Mouse (Mus musculus) liver, embryonic 16.5 days (tissue): Measurements from ENCODE around the gene Clstn3. TPM values are rescaled to one million over a fixed set of nuclear protein-coding genes. Genes with fewer than 3 reads are reported as not detected.
"Not testable (repeated sequence)": the region's sequence is repeated elsewhere in the genome, so short reads cannot be mapped to it uniquely, and the experiment has no call there.

ENCODE experiments used
- ATAC-seq: fragments of 200-750 bp; cut with Nextera tagmentation; 2 replicates; pipeline ENCODE4 v1.8.0; 2017; ENCODE audit warnings: low read depth, mild to moderate bottlenecking, moderate number of reproducible peaks, moderate library complexity
- H3K27ac ChIP-seq: fragments of 300-500 bp; sonication (generic); 2 replicates; pipeline ENCODE4 v1.5.1; 2014; ENCODE audit warnings: mild to moderate bottlenecking, low read length
- H3K27me3 ChIP-seq: fragments of 300-500 bp; sonication (generic); 2 replicates; pipeline ENCODE4 v1.6.1; 2014; ENCODE audit warnings: low read depth, low read length, mixed read lengths; ENCODE audit not compliant: control insufficient read depth, insufficient read depth
- H3K36me3 ChIP-seq: fragments of 300-500 bp; sonication (generic); 2 replicates; pipeline ENCODE4 v1.6.1; 2014; ENCODE audit warnings: mild to moderate bottlenecking; ENCODE audit not compliant: control insufficient read depth, insufficient read depth
- H3K4me1 ChIP-seq: fragments of 300-500 bp; sonication (generic); 2 replicates; pipeline ENCODE4 v1.6.1; 2014; ENCODE audit warnings: low read depth, low read length, mixed read lengths; ENCODE audit not compliant: control insufficient read depth
- H3K4me2 ChIP-seq: fragments of 300-500 bp; sonication (generic); 2 replicates; pipeline ENCODE4 v1.6.1; 2014; ENCODE audit warnings: low read depth, low read length, mixed read lengths
- H3K4me3 ChIP-seq: fragments of 300-500 bp; sonication (generic); 2 replicates; pipeline ENCODE4 v1.5.1; 2014; ENCODE audit warnings: low read depth, mild to moderate bottlenecking, low read length
- H3K9ac ChIP-seq: fragments of 300-500 bp; sonication (generic); 2 replicates; pipeline ENCODE4 v1.6.1; 2014; ENCODE audit warnings: low read depth, low read length
- H3K9me3 ChIP-seq: fragments of 300-500 bp; sonication (generic); replicated peaks from 2 replicates; pipeline ENCODE4 v1.6.1; 2016; ENCODE audit warnings: low read length; ENCODE audit not compliant: control insufficient read depth
- whole genome bisulfite sequencing: fragments of 180-500 bp; shearing (Covaris S2); extraction: QIAGEN DNeasy Blood & Tissue Kit; methylation state at CpG from one replicate; pipeline ENCODE4 v1.1.7; 2014; ENCODE audit not compliant: insufficient replicate concordance; 5-methylcytosine and 5-hydroxymethylcytosine counted together
- polyA plus RNA-seq: library from polyadenylated mRNA; unstranded; fragments of >200 nt; fragmentation: Nextera tagmentation; extraction: Ambion mirVana; gene quantifications from 2 replicates; pipeline ENCODE4 v1.2.1, GENCODE M21; 2015

Gene Clstn3
- polyA plus RNA-seq, 1 experiment from 2014 or later: 5.1 TPM

GRCm38 (mm10) chr6:124414927-124415325 lies 49.7 kb downstream of the Clstn3 start, which contains the start of gene Pex5:
Pex5 (minus strand) TSS chr6:124415067.
- Histone ChIP-seq H3K4me2 (peak within 1 kb of the TSS; percentile 93), H3K9me3 (no peaks in the 10 kb centered on the region), H3K27ac (peak within 1 kb of the TSS; percentile 87), H3K4me1 (peaks cover 21% of the 10 kb centered on the region), H3K36me3 (no peaks in the 10 kb centered on the region), H3K4me3 (peak within 1 kb of the TSS; percentile 93), H3K9ac (peak within 1 kb of the TSS; percentile 94), H3K27me3 (no peaks in the 10 kb centered on the region)
- ATAC-seq: peak; percentile 92
- WGBS: under 1% methylated on average over 36 of the region's 36 CpGs

- Histone ChIP-seq H3K27me3 (no peaks in the 10 kb centered on the region), H3K9me3 (no peaks in the 10 kb centered on the region), H3K9ac (peak overlapping the region; percentile 94), H3K4me1 (peaks cover 21% of the 10 kb centered on the region), H3K36me3 (no peaks in the 10 kb centered on the region), H3K27ac (peak overlapping the region; percentile 75), H3K4me2 (peak overlapping the region; percentile 93), H3K4me3 (peak overlapping the region; percentile 93)
- peak; percentile 46 for ATAC-seq
- WGBS: 2% methylated on average over 42 of the region's 45 CpGs
Measured at GRCm38 (mm10) chr6:124414150-124414926, 50.3 kb downstream of the Clstn3 start.

DNA sequence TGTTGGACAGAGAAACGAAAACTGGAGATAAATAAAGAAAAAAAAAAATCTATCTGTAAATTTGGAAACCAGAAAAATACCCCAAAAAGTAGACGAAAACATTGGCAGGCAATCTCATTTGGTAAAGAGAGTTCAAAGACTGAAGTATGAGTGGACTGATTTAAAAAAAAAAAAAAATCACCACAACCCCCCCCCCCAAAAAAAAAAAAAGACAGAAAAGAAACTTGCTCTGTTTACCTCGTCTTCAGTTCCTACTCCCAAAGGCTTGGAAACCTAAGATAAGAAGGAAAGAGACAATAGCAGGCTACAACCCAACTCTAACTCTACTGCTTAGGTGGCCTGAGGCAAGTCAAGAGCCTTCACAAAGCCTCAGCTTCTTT lies 50.8 kb downstream of the Clstn3 start:
- no peak for ATAC-seq
- H3K27ac ChIP-seq: peak overlapping the region; percentile 75
- H3K4me3 ChIP-seq: peak overlapping the region; percentile 93
- WGBS: 38% methylated on average over 3 of the region's 3 CpGs
- peaks cover 21% of the 10 kb centered on the region for H3K4me1 ChIP-seq
- H3K9me3 ChIP-seq: no peaks in the 10 kb centered on the region
- H3K27me3 ChIP-seq: no peaks in the 10 kb centered on the region
- peak overlapping the region; percentile 94 for H3K9ac ChIP-seq
- H3K4me2 ChIP-seq: peak overlapping the region; percentile 93
- no peaks in the 10 kb centered on the region for H3K36me3 ChIP-seq

- WGBS: 79% methylated on average over 5 of the region's 5 CpGs
- no peak for ATAC-seq
- H3K9me3 ChIP-seq: no peaks in the 10 kb centered on the region
- no peak overlapping the region for H3K27ac ChIP-seq
- no peaks in the 10 kb centered on the region for H3K27me3 ChIP-seq
- no peak overlapping the region for H3K4me2 ChIP-seq
- H3K4me3 ChIP-seq: no peak overlapping the region
- peaks cover 15% of the 10 kb centered on the region for H3K36me3 ChIP-seq
- H3K9ac ChIP-seq: no peak overlapping the region
- peaks cover 3% of the 10 kb centered on the region; the same call in 1 of the 2 replicates for H3K4me1 ChIP-seq
Measured at GRCm38 (mm10) chr6:124408355-124408754, 56.2 kb downstream of the Clstn3 start.

DNA sequence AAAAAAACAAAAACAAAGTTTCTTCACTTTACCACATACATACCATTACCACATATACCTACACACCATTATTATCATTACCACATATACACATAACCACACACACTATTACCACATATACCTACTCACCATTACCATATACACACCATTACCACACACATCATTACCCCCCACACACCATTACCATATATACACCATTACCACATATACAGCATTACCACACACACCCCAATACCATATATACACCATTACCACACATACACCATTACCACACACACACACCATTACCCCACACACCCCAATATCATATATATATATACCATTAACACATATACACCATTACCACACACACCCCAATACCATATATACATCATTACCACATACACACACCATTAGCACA lies 57.4 kb downstream of the Clstn3 start:
- Histone ChIP-seq H3K9ac (no peak overlapping the region), H3K4me1 (no peaks in the 10 kb centered on the region), H3K4me2 (no peak overlapping the region), H3K27me3 (no peaks in the 10 kb centered on the region), H3K9me3 (no peaks in the 10 kb centered on the region), H3K4me3 (no peak overlapping the region), H3K36me3 (peaks cover 15% of the 10 kb centered on the region), H3K27ac (no peak overlapping the region)
- ATAC-seq: no peak

DNA sequence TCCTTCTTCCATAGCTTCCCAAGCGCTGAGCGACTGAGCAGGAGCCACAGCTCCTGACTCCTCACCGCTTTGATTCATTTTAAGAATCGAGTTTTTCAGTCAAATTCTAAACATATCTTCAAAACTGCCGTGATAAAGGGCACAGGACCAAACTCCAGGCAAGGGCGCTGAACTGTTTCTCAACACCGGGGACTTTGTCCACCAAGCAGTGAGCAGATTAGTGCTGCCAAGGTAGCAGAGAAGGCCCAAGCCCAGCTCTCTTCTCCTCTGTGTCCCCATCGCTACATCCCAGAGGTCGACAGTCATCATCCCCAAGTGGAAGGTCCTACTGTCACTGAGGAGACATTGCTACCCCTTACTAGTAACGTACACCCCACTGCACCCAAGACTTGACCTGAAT lies 58.3 kb downstream of the Clstn3 start:
- ATAC-seq: 0 out of 2 replicates have a peak, but pooled peaks have one; percentile 41
- Histone ChIP-seq H3K4me2 (no peak overlapping the region), H3K27me3 (no peaks in the 10 kb centered on the region), H3K27ac (no peak overlapping the region), H3K9ac (no peak overlapping the region), H3K4me1 (no peaks in the 10 kb centered on the region), H3K9me3 (no peaks in the 10 kb centered on the region), H3K4me3 (no peak overlapping the region), H3K36me3 (peaks cover 15% of the 10 kb centered on the region)
- 72% methylated on average over 10 of the region's 10 CpGs for WGBS

- no peak for ATAC-seq
Measured at GRCm38 (mm10) chr6:124399738-124400137, 64.9 kb downstream of the Clstn3 start.

DNA sequence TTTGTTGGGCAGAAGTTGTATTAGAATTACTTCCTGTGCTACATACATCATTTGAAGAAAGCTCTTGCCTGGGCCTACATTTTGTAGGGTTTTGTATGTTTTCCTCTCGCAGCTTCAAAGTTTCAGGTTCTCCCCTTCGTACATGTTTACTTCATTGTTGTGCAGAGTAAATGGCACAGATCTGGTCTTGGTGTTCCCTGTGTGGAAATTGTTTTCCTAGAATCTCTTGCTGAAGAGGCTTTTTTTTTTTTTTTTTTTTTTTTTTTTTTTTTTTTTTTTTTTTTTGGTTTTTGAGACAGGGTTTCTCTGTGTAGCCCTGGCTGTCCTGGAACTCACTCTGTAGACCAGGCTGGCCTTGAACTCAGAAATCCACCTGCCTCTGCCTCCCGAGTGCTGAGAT lies 69.6 kb downstream of the Clstn3 start:
- not testable (repeated sequence) for H3K4me2 ChIP-seq, H3K4me1 ChIP-seq, H3K4me3 ChIP-seq, H3K27me3 ChIP-seq, H3K9ac ChIP-seq, H3K27ac ChIP-seq, ATAC-seq, H3K9me3 ChIP-seq
- H3K36me3 ChIP-seq: peaks cover 24% of the 10 kb centered on the region
- 76% methylated on average over 3 of the region's 3 CpGs for WGBS

More at GRCm38 (mm10) chr6:124399738-124400137, 64.9 kb downstream of the Clstn3 start:
- H3K4me3 ChIP-seq: no peak overlapping the region
- no peak overlapping the region for H3K4me2 ChIP-seq
- H3K4me1 ChIP-seq: no peaks in the 10 kb centered on the region
- no peaks in the 10 kb centered on the region for H3K9me3 ChIP-seq
- H3K36me3 ChIP-seq: peaks cover 40% of the 10 kb centered on the region
- H3K27ac ChIP-seq: no peak overlapping the region
- H3K9ac ChIP-seq: no peak overlapping the region
- no peaks in the 10 kb centered on the region for H3K27me3 ChIP-seq
- 78% methylated on average over 6 of the region's 6 CpGs for WGBS
